Mouse (Mus musculus) neural tube, embryonic 11.5 days (tissue): ENCODE data around the gene Stat5a. TPM values are rescaled to one million over a fixed set of nuclear protein-coding genes. Genes with fewer than 3 reads are reported as not detected.

Source experiments
- ATAC-seq: fragments of 200-750 bp; cut with Nextera tagmentation; 2 replicates; pipeline ENCODE4 v1.8.0; 2017; ENCODE audit warnings: moderate number of reproducible peaks, mild to moderate bottlenecking, moderate TSS enrichment, moderate library complexity; ENCODE audit not compliant: insufficient read depth, low FRiP score, low TSS enrichment
- DNase-seq: peaks from one replicate; pipeline ENCODE4 v3.0.0-alpha.2; 2015; ENCODE audit warnings: low spot score
- H3K27ac ChIP-seq: fragments of 300-500 bp; sonication (generic); 2 replicates; pipeline ENCODE4 v1.5.1; 2014; ENCODE audit warnings: low read depth, mild to moderate bottlenecking, low read length
- H3K27me3 ChIP-seq: fragments of 300-500 bp; sonication (generic); 2 replicates; pipeline ENCODE4 v1.6.1; 2014; ENCODE audit warnings: mild to moderate bottlenecking, low read length, mixed read lengths; ENCODE audit not compliant: control insufficient read depth, insufficient read depth
- H3K36me3 ChIP-seq: fragments of 300-500 bp; sonication (generic); 2 replicates; pipeline ENCODE4 v1.6.1; 2014; ENCODE audit warnings: mild to moderate bottlenecking, low read length, moderate library complexity, mixed read lengths; ENCODE audit not compliant: control insufficient read depth, insufficient read depth
- H3K4me1 ChIP-seq: fragments of 300-500 bp; sonication (generic); 2 replicates; pipeline ENCODE4 v1.6.1; 2014; ENCODE audit warnings: low read length, mixed read lengths; ENCODE audit not compliant: control insufficient read depth, insufficient read depth
- H3K4me2 ChIP-seq: fragments of 300-500 bp; sonication (generic); 2 replicates; pipeline ENCODE4 v1.6.1; 2014; ENCODE audit warnings: low read depth, mild to moderate bottlenecking, moderate library complexity
- H3K4me3 ChIP-seq: fragments of 300-500 bp; sonication (generic); 2 replicates; pipeline ENCODE4 v1.5.1; 2014; ENCODE audit warnings: low read depth, low read length
- H3K9ac ChIP-seq: fragments of 300-500 bp; sonication (generic); 2 replicates; pipeline ENCODE4 v1.6.1; 2014; ENCODE audit warnings: mild to moderate bottlenecking, low read length
- H3K9me3 ChIP-seq: fragments of 300-500 bp; sonication (generic); 2 replicates; pipeline ENCODE4 v1.6.1; 2016; ENCODE audit warnings: low read length; ENCODE audit not compliant: control insufficient read depth
- WGBS: fragments of 180-500 bp; shearing (Covaris S2); extraction: QIAGEN DNeasy Blood & Tissue Kit; methylation state at CpG from one replicate; pipeline ENCODE4 v1.1.7; 2014; 5-methylcytosine and 5-hydroxymethylcytosine counted together
- polyA plus RNA-seq: library from polyadenylated mRNA; unstranded; fragments of >200 nt; fragmentation: Nextera tagmentation; extraction: Ambion mirVana; gene quantifications from 2 replicates; pipeline ENCODE4 v1.2.1, GENCODE M21; 2014

The Stat5a gene
- polyA plus RNA-seq, 1 experiment from 2014 or later, result 1.3 TPM

- Histone ChIP-seq H3K4me2 (no peak overlapping the region), H3K27ac (no peak overlapping the region), H3K4me3 (no peak overlapping the region), H3K9ac (no peak overlapping the region), H3K36me3 (no peaks in the 10 kb centered on the region), H3K9me3 (no peaks in the 10 kb centered on the region), H3K4me1 (no peaks in the 10 kb centered on the region), H3K27me3 (no peaks in the 10 kb centered on the region)
- WGBS, result 66% methylated on average over 9 of the region's 9 CpGs
- ATAC-seq (no peak), DNase-seq (no peak)
These were observed 35.2 kb downstream of the Stat5a start for GRCm38 (mm10) chr11:100894146-100894918.

- Histone ChIP-seq H3K36me3 (no peaks in the 10 kb centered on the region), H3K9ac (no peak overlapping the region), H3K9me3 (no peaks in the 10 kb centered on the region), H3K4me3 (no peak overlapping the region), H3K27ac (no peak overlapping the region), H3K27me3 (no peaks in the 10 kb centered on the region), H3K4me1 (no peaks in the 10 kb centered on the region), H3K4me2 (no peak overlapping the region)
- no peak for DNase-seq
- WGBS, result 89% methylated on average over 10 of the region's 10 CpGs
- no peak for ATAC-seq
These were observed 36.9 kb downstream of the Stat5a start for GRCm38 (mm10) chr11:100896078-100896477.

- no peak for DNase-seq
- WGBS, result 78% methylated on average over 7 of the region's 7 CpGs
These were observed 38.4 kb downstream of the Stat5a start for GRCm38 (mm10) chr11:100897294-100898231.

GRCm38 (mm10) chr11:100898441-100899199 is 39.5 kb downstream of the Stat5a start:
- WGBS, result 79% methylated on average over 16 of the region's 16 CpGs
- no peaks in the 10 kb centered on the region for H3K9me3 ChIP-seq
- peaks cover 10% of the 10 kb centered on the region; the same call in 1 of the 2 replicates for H3K36me3 ChIP-seq
- no peak for ATAC-seq
- no peak overlapping the region for H3K4me3 ChIP-seq
- DNase-seq, result no peak
- no peaks in the 10 kb centered on the region for H3K4me1 ChIP-seq
- H3K27me3 ChIP-seq, result no peaks in the 10 kb centered on the region
- 0 out of 2 replicates have a peak overlapping the region, but pooled peaks have one; percentile 7 for H3K27ac ChIP-seq
- H3K9ac ChIP-seq, result no peak overlapping the region
- no peak overlapping the region for H3K4me2 ChIP-seq

More at GRCm38 (mm10) chr11:100897294-100898231, 38.4 kb downstream of the Stat5a start:
- no peaks in the 10 kb centered on the region for H3K9me3 ChIP-seq
- H3K9ac ChIP-seq, result no peak overlapping the region
- no peak overlapping the region for H3K4me3 ChIP-seq
- no peak overlapping the region for H3K27ac ChIP-seq
- H3K36me3 ChIP-seq, result peaks cover 8% of the 10 kb centered on the region; the same call in 1 of the 2 replicates
- no peaks in the 10 kb centered on the region for H3K4me1 ChIP-seq
- no peak for ATAC-seq
- H3K4me2 ChIP-seq, result no peak overlapping the region
- no peaks in the 10 kb centered on the region for H3K27me3 ChIP-seq

GRCm38 (mm10) chr11:100904580-100905351 is 45.6 kb downstream of the Stat5a start:
- H3K27me3 ChIP-seq, result no peaks in the 10 kb centered on the region
- no peaks in the 10 kb centered on the region for H3K4me1 ChIP-seq
- DNase-seq, result no peak
- H3K36me3 ChIP-seq, result peaks cover 12% of the 10 kb centered on the region
- H3K4me3 ChIP-seq, result no peak overlapping the region
- H3K9me3 ChIP-seq, result no peaks in the 10 kb centered on the region
- no peak overlapping the region for H3K9ac ChIP-seq
- H3K27ac ChIP-seq, result no peak overlapping the region
- H3K4me2 ChIP-seq, result no peak overlapping the region
- 74% methylated on average over 19 of the region's 20 CpGs for WGBS
- no peak for ATAC-seq

GRCm38 (mm10) chr11:100905929-100906328 is 46.8 kb downstream of the Stat5a start:
- WGBS, result 75% methylated on average over 1 of the region's 1 CpGs
- DNase-seq (no peak), ATAC-seq (no peak)
- H3K4me2 ChIP-seq, result no peak overlapping the region
- no peak overlapping the region for H3K9ac ChIP-seq
- H3K4me1 ChIP-seq, result no peaks in the 10 kb centered on the region
- no peaks in the 10 kb centered on the region for H3K9me3 ChIP-seq
- H3K27me3 ChIP-seq, result no peaks in the 10 kb centered on the region
- peaks cover 12% of the 10 kb centered on the region for H3K36me3 ChIP-seq
- no peak overlapping the region for H3K4me3 ChIP-seq
- H3K27ac ChIP-seq, result no peak overlapping the region

- H3K9me3 ChIP-seq, result no peaks in the 10 kb centered on the region
- DNase-seq (no peak), ATAC-seq (no peak)
- H3K4me3 ChIP-seq, result no peak overlapping the region
- H3K4me1 ChIP-seq, result no peaks in the 10 kb centered on the region
- H3K9ac ChIP-seq, result no peak overlapping the region
- peaks cover 8% of the 10 kb centered on the region for H3K36me3 ChIP-seq
- no peaks in the 10 kb centered on the region for H3K27me3 ChIP-seq
- H3K4me2 ChIP-seq, result no peak overlapping the region
- H3K27ac ChIP-seq, result no peak overlapping the region
- WGBS, result 90% methylated on average over 4 of the region's 4 CpGs
These were observed 47.7 kb downstream of the Stat5a start for GRCm38 (mm10) chr11:100906885-100907284.

GRCm38 (mm10) chr11:100908112-100908511 is 49.0 kb downstream of the Stat5a start:
- Histone ChIP-seq H3K9ac (no peak overlapping the region), H3K9me3 (no peaks in the 10 kb centered on the region), H3K36me3 (peaks cover 4% of the 10 kb centered on the region), H3K27ac (no peak overlapping the region), H3K4me1 (no peaks in the 10 kb centered on the region), H3K4me3 (no peak overlapping the region), H3K27me3 (no peaks in the 10 kb centered on the region), H3K4me2 (no peak overlapping the region)
- DNase-seq, result no peak
- 70% methylated on average over 2 of the region's 2 CpGs for WGBS
- ATAC-seq, result no peak
